Mouse (Mus musculus): ENCODE data around the gene Serpine1. TPM values are rescaled to one million over a fixed set of nuclear protein-coding genes. Genes with fewer than 3 reads are reported as not detected.

The Serpine1 gene
- polyA plus RNA-seq, 1 experiment from 2014 or later = 0.15 TPM

DNA sequence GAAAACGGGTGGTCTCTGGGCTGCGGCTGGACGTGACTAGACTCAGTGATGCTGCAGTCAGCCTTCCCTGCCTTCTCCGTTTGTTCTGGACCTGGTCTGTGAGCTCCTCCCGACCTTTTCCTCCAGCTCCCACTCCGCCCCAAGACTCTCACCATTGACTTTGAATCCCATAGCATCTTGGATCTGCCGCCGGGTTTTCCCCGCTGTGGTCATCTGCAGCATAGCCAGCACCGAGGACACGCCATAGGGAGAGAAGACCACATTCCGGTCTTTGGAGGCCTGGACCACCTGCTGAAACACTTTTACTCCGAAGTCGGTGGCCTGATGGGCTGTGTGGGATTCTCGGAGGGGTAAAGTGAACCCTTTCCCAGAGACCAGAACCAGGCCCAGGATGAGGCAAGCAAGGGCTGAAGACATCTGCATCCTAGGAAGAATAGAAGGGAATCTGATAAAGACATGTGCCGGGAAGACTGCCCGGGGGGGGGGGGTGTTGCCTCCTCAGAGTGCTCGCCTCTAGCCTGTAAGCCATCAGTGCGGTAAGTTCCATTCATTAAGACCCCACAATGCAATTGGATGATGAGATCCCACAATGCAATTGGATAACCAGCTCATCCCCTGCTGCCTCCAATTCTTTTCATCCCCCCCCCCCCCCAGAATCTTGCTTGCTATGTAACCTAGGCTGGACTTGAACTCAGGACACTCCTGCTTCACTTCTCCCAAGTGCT is 1.0 kb downstream of the Serpine1 start:
- H3K9ac ChIP-seq (replicated peaks; ENCODE audit: low read depth, low read length) = no peak overlapping the region
- H3K9me3 ChIP-seq (ENCODE audit: control insufficient read depth, low read length) = no peaks in the 10 kb centered on the region
- no peak overlapping the region for H3K4me2 ChIP-seq (ENCODE audit: low read length)
- H3K4me1 ChIP-seq (replicated peaks; ENCODE audit: control insufficient read depth, insufficient read depth, low read length) = peaks cover 11% of the 10 kb centered on the region
- H3K4me3 ChIP-seq (replicated peaks; ENCODE audit: low read length) = no peak overlapping the region
- no peaks in the 10 kb centered on the region for H3K36me3 ChIP-seq (ENCODE audit: control insufficient read depth, insufficient read depth)
- 88% methylated on average over 19 of the region's 19 CpGs for WGBS
- no peak for ATAC-seq
- no peaks in the 10 kb centered on the region for H3K27me3 ChIP-seq (replicated peaks; ENCODE audit: control insufficient read depth, insufficient read depth, low read length)
- H3K27ac ChIP-seq (ENCODE audit: low read length) = no peak overlapping the region

DNA sequence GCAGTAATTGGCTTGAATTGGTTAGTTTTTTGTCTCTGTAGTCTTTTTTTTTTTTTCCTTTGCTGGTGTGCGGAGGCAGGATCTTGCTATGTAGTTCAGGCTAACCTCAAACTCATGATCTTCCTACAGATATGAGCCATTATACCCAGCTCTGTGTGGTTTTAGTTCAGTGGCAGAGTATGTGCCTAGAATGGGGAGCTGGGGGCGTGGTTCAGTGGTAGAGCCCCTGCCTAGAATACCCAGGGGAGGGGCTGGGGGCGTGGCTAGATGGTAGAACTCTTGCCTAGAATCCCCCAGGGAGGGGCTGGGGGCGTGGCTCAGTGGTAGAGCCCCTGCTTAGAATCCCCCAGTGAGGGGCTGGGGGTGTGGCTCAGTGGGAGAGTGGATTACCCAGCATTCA is 3.4 kb downstream of the Serpine1 start:
- no peaks in the 10 kb centered on the region for H3K9me3 ChIP-seq (ENCODE audit: control insufficient read depth, low read length)
- H3K4me1 ChIP-seq (replicated peaks; ENCODE audit: control insufficient read depth, insufficient read depth, low read length) = peaks cover 11% of the 10 kb centered on the region
- no peak overlapping the region for H3K27ac ChIP-seq (ENCODE audit: low read length)
- H3K27me3 ChIP-seq (replicated peaks; ENCODE audit: control insufficient read depth, insufficient read depth, low read length) = no peaks in the 10 kb centered on the region
- H3K4me2 ChIP-seq (ENCODE audit: low read length) = no peak overlapping the region
- no peaks in the 10 kb centered on the region for H3K36me3 ChIP-seq (ENCODE audit: control insufficient read depth, insufficient read depth)
- no peak for ATAC-seq
- no peak overlapping the region for H3K4me3 ChIP-seq (replicated peaks; ENCODE audit: low read length)
- 88% methylated on average over 3 of the region's 4 CpGs for WGBS
- no peak overlapping the region for H3K9ac ChIP-seq (replicated peaks; ENCODE audit: low read depth, low read length)

DNA sequence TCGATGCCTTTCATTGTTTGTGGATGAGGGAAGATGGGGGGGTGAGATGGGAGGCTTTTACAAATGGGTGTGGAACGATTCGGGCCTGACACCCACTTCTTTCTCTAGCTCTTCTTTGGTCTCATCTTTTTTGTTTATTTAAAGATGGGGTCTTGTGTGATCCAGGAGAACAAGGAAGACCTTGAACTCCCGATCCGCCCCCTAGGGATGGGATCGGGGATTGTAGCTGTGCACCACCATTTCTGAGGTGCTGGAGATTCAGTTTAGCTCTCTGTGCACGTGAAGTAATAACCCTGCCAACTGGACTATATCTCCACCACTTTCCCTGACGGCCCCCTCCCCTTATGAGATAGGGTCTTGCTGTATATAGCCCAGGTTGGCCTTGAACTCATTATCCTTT is 6.1 kb downstream of the Serpine1 start:
- WGBS = 78% methylated on average over 8 of the region's 8 CpGs
- no peak for ATAC-seq
- H3K27ac ChIP-seq (ENCODE audit: low read length) = no peak overlapping the region
- H3K9ac ChIP-seq (replicated peaks; ENCODE audit: low read depth, low read length) = no peak overlapping the region
- no peak overlapping the region for H3K4me2 ChIP-seq (ENCODE audit: low read length)
- no peak overlapping the region for H3K4me3 ChIP-seq (replicated peaks; ENCODE audit: low read length)
- no peaks in the 10 kb centered on the region for H3K9me3 ChIP-seq (ENCODE audit: control insufficient read depth, low read length)
- H3K27me3 ChIP-seq (replicated peaks; ENCODE audit: control insufficient read depth, insufficient read depth, low read length) = no peaks in the 10 kb centered on the region
- no peaks in the 10 kb centered on the region for H3K36me3 ChIP-seq (ENCODE audit: control insufficient read depth, insufficient read depth)
- H3K4me1 ChIP-seq (replicated peaks; ENCODE audit: control insufficient read depth, insufficient read depth, low read length) = no peaks in the 10 kb centered on the region

DNA sequence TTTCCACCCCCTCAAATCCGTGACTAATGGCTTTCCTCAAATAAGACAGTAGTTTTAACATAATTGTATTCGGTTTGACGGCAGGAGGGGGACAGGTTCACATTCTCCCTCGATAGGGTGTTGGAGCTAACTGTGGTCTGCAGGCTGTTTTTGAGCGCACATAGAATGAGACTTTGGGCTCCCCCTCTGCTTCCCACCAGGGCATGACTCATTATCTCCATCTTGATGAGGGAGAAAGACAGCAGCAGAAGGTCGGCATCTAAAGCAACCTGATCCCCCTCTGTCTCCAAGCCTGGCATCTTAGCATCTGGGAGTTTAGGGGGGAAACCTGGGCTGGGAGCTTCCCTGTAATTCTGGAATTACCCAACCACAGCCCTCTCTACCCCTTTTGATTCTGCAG is 6.6 kb downstream of the Serpine1 start:
- ATAC-seq = no peak
- no peak overlapping the region for H3K9ac ChIP-seq (replicated peaks; ENCODE audit: low read depth, low read length)
- no peaks in the 10 kb centered on the region for H3K9me3 ChIP-seq (ENCODE audit: control insufficient read depth, low read length)
- H3K4me1 ChIP-seq (replicated peaks; ENCODE audit: control insufficient read depth, insufficient read depth, low read length) = no peaks in the 10 kb centered on the region
- WGBS = 63% methylated on average over 6 of the region's 6 CpGs
- H3K27ac ChIP-seq (ENCODE audit: low read length) = no peak overlapping the region
- H3K36me3 ChIP-seq (ENCODE audit: control insufficient read depth, insufficient read depth) = no peaks in the 10 kb centered on the region
- no peak overlapping the region for H3K4me2 ChIP-seq (ENCODE audit: low read length)
- no peak overlapping the region for H3K4me3 ChIP-seq (replicated peaks; ENCODE audit: low read length)
- no peaks in the 10 kb centered on the region for H3K27me3 ChIP-seq (replicated peaks; ENCODE audit: control insufficient read depth, insufficient read depth, low read length)

DNA sequence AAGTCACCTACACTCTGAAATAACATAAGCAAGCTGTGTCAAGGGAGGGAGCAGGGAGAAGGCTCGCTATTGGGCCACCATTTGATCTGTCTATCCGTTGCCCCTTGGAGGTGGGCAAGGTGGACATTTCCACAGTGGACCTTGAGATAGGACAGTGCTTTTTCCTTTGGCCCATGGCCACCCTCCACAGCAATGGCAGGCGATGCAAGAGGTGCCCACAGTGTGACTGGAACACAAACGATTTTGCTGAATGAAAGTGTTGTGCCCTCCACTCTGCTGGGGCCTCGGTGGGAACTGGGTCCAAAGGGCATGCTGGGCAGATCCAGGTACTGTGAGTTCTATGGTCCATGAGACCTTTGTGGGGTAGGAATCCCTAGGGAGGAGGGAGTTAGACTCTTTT is 9.5 kb downstream of the Serpine1 start:
- no peak overlapping the region for H3K9ac ChIP-seq (replicated peaks; ENCODE audit: low read depth, low read length)
- ATAC-seq = no peak
- no peak overlapping the region for H3K27ac ChIP-seq (ENCODE audit: low read length)
- H3K9me3 ChIP-seq (ENCODE audit: control insufficient read depth, low read length) = no peaks in the 10 kb centered on the region
- no peak overlapping the region for H3K4me2 ChIP-seq (ENCODE audit: low read length)
- no peak overlapping the region for H3K4me3 ChIP-seq (replicated peaks; ENCODE audit: low read length)
- WGBS = 90% methylated on average over 5 of the region's 5 CpGs
- H3K4me1 ChIP-seq (replicated peaks; ENCODE audit: control insufficient read depth, insufficient read depth, low read length) = no peaks in the 10 kb centered on the region
- no peaks in the 10 kb centered on the region for H3K36me3 ChIP-seq (ENCODE audit: control insufficient read depth, insufficient read depth)
- H3K27me3 ChIP-seq (replicated peaks; ENCODE audit: control insufficient read depth, insufficient read depth, low read length) = no peaks in the 10 kb centered on the region

DNA sequence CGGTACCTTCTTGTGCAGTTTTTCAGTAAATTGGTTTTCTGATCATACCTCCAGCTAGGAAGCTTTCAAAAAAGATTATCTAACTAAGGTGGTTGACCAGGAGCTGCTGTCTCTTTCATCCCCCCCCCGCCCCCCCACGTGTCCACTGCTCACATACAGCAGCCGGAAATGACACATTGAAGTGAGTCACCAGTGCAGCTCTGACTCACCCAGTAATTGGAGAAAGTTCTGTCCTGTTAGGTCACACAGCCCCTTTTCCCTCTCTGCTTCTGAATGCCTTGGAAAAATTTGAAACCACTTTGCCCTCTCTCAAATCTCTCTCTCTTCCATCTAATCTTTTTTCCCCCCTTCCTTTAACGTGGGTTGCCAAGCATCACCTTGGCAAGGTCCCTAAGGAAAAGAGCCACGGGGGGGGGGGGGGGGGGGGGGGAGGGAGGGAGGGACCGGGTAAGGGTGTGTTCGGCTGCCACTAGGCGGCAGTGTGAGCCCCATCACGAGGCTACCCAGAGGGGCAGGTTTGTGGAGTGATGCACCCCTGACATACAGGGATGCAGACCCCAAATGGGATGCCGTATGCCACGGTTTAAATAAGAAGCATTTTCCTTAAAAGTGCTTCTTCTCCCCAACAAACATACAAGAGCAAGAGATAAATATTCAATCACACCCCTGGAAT is 10.1 kb downstream of the Serpine1 start:
- Histone ChIP-seq H3K4me2 (ENCODE audit: low read length) (no peak overlapping the region), H3K27me3 (replicated peaks; ENCODE audit: control insufficient read depth, insufficient read depth, low read length) (no peaks in the 10 kb centered on the region), H3K36me3 (ENCODE audit: control insufficient read depth, insufficient read depth) (no peaks in the 10 kb centered on the region), H3K27ac (ENCODE audit: low read length) (no peak overlapping the region), H3K4me3 (replicated peaks; ENCODE audit: low read length) (no peak overlapping the region), H3K9me3 (ENCODE audit: control insufficient read depth, low read length) (no peaks in the 10 kb centered on the region), H3K4me1 (replicated peaks; ENCODE audit: control insufficient read depth, insufficient read depth, low read length) (no peaks in the 10 kb centered on the region), H3K9ac (replicated peaks; ENCODE audit: low read depth, low read length) (no peak overlapping the region)
- no peak for ATAC-seq
- WGBS = 24% methylated on average over 11 of the region's 12 CpGs

DNA sequence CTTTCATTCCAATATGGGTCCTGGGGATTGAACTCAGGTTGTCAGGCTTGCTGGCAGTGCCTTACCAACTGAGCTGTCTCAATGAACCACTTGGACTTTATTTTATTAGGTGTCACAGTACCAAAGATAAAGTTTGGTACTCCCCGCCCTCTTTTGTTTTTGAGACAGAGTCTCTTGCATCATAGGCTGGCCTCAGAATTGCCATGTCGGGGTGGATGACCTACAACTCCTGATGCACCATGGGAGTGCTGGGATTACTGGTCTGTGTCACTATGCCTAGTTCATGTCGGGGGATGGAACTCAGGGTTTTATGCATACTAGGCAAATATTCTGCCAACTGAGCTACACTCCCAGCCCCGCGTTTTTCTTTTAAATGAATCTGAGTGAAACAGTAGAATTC is 17.2 kb downstream of the Serpine1 start:
- WGBS = 81% methylated on average over 5 of the region's 5 CpGs
- Histone ChIP-seq H3K27ac (ENCODE audit: low read length) (no peak overlapping the region), H3K4me2 (ENCODE audit: low read length) (no peak overlapping the region), H3K9me3 (ENCODE audit: control insufficient read depth, low read length) (no peaks in the 10 kb centered on the region), H3K36me3 (ENCODE audit: control insufficient read depth, insufficient read depth) (no peaks in the 10 kb centered on the region), H3K27me3 (replicated peaks; ENCODE audit: control insufficient read depth, insufficient read depth, low read length) (no peaks in the 10 kb centered on the region), H3K4me3 (replicated peaks; ENCODE audit: low read length) (no peak overlapping the region), H3K9ac (replicated peaks; ENCODE audit: low read depth, low read length) (no peak overlapping the region), H3K4me1 (replicated peaks; ENCODE audit: control insufficient read depth, insufficient read depth, low read length) (no peaks in the 10 kb centered on the region)
- ATAC-seq = no peak

DNA sequence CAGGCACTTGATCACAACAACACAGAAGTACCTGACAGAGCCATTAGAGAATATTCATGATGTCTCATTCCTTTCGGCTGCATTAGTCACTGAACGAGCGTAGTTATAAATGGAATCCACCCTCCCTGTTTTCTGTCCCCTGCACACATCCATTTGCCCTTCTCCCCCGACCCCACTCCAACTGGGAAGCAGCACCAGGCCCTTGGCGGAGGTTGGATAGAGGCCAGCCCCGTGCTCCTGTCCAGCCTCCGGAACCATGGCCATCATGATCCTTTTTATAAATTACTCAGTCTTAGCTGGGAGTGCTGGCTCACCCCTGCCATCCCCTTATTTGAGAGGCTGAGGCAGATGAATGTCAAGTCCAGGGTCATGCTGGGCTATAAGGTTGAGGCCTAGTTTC is 17.8 kb downstream of the Serpine1 start:
- Histone ChIP-seq H3K9ac (replicated peaks; ENCODE audit: low read depth, low read length) (no peak overlapping the region), H3K4me2 (ENCODE audit: low read length) (no peak overlapping the region), H3K27me3 (replicated peaks; ENCODE audit: control insufficient read depth, insufficient read depth, low read length) (no peaks in the 10 kb centered on the region), H3K27ac (ENCODE audit: low read length) (no peak overlapping the region), H3K4me1 (replicated peaks; ENCODE audit: control insufficient read depth, insufficient read depth, low read length) (no peaks in the 10 kb centered on the region), H3K9me3 (ENCODE audit: control insufficient read depth, low read length) (no peaks in the 10 kb centered on the region), H3K36me3 (ENCODE audit: control insufficient read depth, insufficient read depth) (no peaks in the 10 kb centered on the region), H3K4me3 (replicated peaks; ENCODE audit: low read length) (no peak overlapping the region)
- 85% methylated on average over 7 of the region's 7 CpGs for WGBS
- ATAC-seq = no peak

DNA sequence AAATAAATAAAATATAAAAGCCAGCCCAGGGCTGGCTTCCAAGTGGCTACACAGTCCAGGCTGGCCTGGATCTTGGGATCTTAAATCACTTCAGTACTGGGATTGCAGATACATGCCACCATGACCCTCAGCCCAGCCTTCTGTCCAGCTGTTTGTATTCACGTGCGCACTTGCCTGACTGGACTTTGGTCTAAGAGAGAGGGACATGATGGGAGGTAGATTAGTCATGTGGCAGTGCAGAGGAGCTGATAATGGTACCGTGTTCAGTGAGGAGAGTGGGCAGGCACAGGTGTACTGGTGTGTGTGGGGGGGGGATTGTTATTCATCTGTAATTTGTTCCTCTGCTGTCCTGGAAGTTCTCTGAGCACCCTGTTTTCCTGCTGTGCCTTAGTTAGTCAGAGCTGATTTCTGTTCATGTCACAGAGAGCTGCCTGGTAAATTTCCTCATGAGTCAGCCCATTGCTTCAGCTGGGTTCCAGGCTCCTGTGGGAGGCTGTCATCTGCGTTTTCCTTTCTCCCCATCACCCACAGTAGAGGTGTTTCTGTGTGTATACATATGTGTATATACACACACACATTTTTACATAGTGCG is 20.1 kb downstream of the Serpine1 start:
- 87% methylated on average over 5 of the region's 5 CpGs for WGBS

More for the DNA sequence above, 20.1 kb downstream of the Serpine1 start:
- H3K4me3 ChIP-seq (replicated peaks; ENCODE audit: low read length) = no peak overlapping the region
- H3K27ac ChIP-seq (ENCODE audit: low read length) = no peak overlapping the region
- no peaks in the 10 kb centered on the region for H3K9me3 ChIP-seq (ENCODE audit: control insufficient read depth, low read length)
- no peak overlapping the region for H3K4me2 ChIP-seq (ENCODE audit: low read length)
- no peak for ATAC-seq
- H3K36me3 ChIP-seq (ENCODE audit: control insufficient read depth, insufficient read depth) = no peaks in the 10 kb centered on the region
- H3K27me3 ChIP-seq (replicated peaks; ENCODE audit: control insufficient read depth, insufficient read depth, low read length) = no peaks in the 10 kb centered on the region
- no peaks in the 10 kb centered on the region for H3K4me1 ChIP-seq (replicated peaks; ENCODE audit: control insufficient read depth, insufficient read depth, low read length)
- no peak overlapping the region for H3K9ac ChIP-seq (replicated peaks; ENCODE audit: low read depth, low read length)

All from forebrain, embryonic 16.5 days (tissue).